Mouse (Mus musculus): ENCODE results near the gene Olfr1328. TPM values are rescaled to one million over a fixed set of nuclear protein-coding genes. Genes with fewer than 3 reads are reported as not detected.
"Not testable (repeated sequence)": the region's sequence is repeated elsewhere in the genome, so short reads cannot be mapped to it uniquely, and the experiment has no call there.

The Olfr1328 gene
- polyA plus RNA-seq (2015; fragmentation: Nextera tagmentation; extraction: Ambion mirVana), result not detected in 2 replicates

GRCm38 (mm10) chr4:118938512-118938911 lies at the start of gene Olfr1328:
Gene Olfr1328 (minus strand): TSS chr4:118938612.
- 79% methylated on average over 2 of the region's 2 CpGs for WGBS
- Histone ChIP-seq H3K9me3 (replicated peaks; ENCODE audit: control insufficient read depth, low read length, poor library complexity, severe bottlenecking) (no peaks in the 10 kb centered on the region), H3K4me2 (ENCODE audit: low read length) (no peak within 1 kb of the TSS), H3K36me3 (ENCODE audit: control insufficient read depth, insufficient read depth, low read length) (no peaks in the 10 kb centered on the region), H3K9ac (ENCODE audit: low read depth, low read length) (no peak within 1 kb of the TSS), H3K4me1 (ENCODE audit: control insufficient read depth, insufficient read depth, low read length) (no peaks in the 10 kb centered on the region), H3K4me3 (ENCODE audit: low read depth, low read length) (no peak within 1 kb of the TSS), H3K27ac (ENCODE audit: low read length) (no peak within 1 kb of the TSS), H3K27me3 (ENCODE audit: control insufficient read depth, insufficient read depth, low read depth, low read length) (no peaks in the 10 kb centered on the region)
- no peak for ATAC-seq

GRCm38 (mm10) chr4:118985291-118985690 lies 46.9 kb upstream of the Olfr1328 start:
- Histone ChIP-seq H3K27me3 (ENCODE audit: control insufficient read depth, insufficient read depth, low read depth, low read length) (no peaks in the 10 kb centered on the region), H3K36me3 (ENCODE audit: control insufficient read depth, insufficient read depth, low read length) (no peaks in the 10 kb centered on the region), H3K27ac (ENCODE audit: low read length) (no peak overlapping the region), H3K9ac (ENCODE audit: low read depth, low read length) (no peak overlapping the region), H3K4me2 (ENCODE audit: low read length) (no peak overlapping the region), H3K9me3 (replicated peaks; ENCODE audit: control insufficient read depth, low read length, poor library complexity, severe bottlenecking) (no peaks in the 10 kb centered on the region), H3K4me1 (ENCODE audit: control insufficient read depth, insufficient read depth, low read length) (no peaks in the 10 kb centered on the region), H3K4me3 (ENCODE audit: low read depth, low read length) (no peak overlapping the region)
- WGBS, result 84% methylated on average over 4 of the region's 4 CpGs
- no peak for ATAC-seq

GRCm38 (mm10) chr4:118973281-118973680 lies 34.9 kb upstream of the Olfr1328 start:
- Histone ChIP-seq H3K9ac (ENCODE audit: low read depth, low read length) (no peak overlapping the region), H3K9me3 (replicated peaks; ENCODE audit: control insufficient read depth, low read length, poor library complexity, severe bottlenecking) (no peaks in the 10 kb centered on the region), H3K4me1 (ENCODE audit: control insufficient read depth, insufficient read depth, low read length) (no peaks in the 10 kb centered on the region), H3K36me3 (ENCODE audit: control insufficient read depth, insufficient read depth, low read length) (no peaks in the 10 kb centered on the region), H3K4me2 (ENCODE audit: low read length) (no peak overlapping the region), H3K27ac (ENCODE audit: low read length) (no peak overlapping the region), H3K27me3 (ENCODE audit: control insufficient read depth, insufficient read depth, low read depth, low read length) (no peaks in the 10 kb centered on the region), H3K4me3 (ENCODE audit: low read depth, low read length) (no peak overlapping the region)
- ATAC-seq, result no peak
- 82% methylated on average over 2 of the region's 2 CpGs for WGBS

- 93% methylated on average over 15 of the region's 15 CpGs for WGBS
- Histone ChIP-seq H3K4me1 (ENCODE audit: control insufficient read depth, insufficient read depth, low read length) (no peaks in the 10 kb centered on the region), H3K27me3 (ENCODE audit: control insufficient read depth, insufficient read depth, low read depth, low read length) (no peaks in the 10 kb centered on the region), H3K4me2 (ENCODE audit: low read length) (no peak overlapping the region), H3K9ac (ENCODE audit: low read depth, low read length) (no peak overlapping the region), H3K27ac (ENCODE audit: low read length) (no peak overlapping the region), H3K36me3 (ENCODE audit: control insufficient read depth, insufficient read depth, low read length) (no peaks in the 10 kb centered on the region), H3K4me3 (ENCODE audit: low read depth, low read length) (no peak overlapping the region), H3K9me3 (replicated peaks; ENCODE audit: control insufficient read depth, low read length, poor library complexity, severe bottlenecking) (no peaks in the 10 kb centered on the region)
- ATAC-seq, result no peak
Observed at GRCm38 (mm10) chr4:118967711-118968110, 29.3 kb upstream of the Olfr1328 start.

GRCm38 (mm10) chr4:118961141-118961628 lies 22.8 kb upstream of the Olfr1328 start, which contains the start of gene Lao1:
Gene Lao1 (plus strand): TSS chr4:118961578.
- Histone ChIP-seq H3K27me3 (ENCODE audit: control insufficient read depth, insufficient read depth, low read depth, low read length) (no peaks in the 10 kb centered on the region), H3K4me1 (ENCODE audit: control insufficient read depth, insufficient read depth, low read length) (no peaks in the 10 kb centered on the region), H3K9ac (ENCODE audit: low read depth, low read length) (no peak within 1 kb of the TSS), H3K4me2 (ENCODE audit: low read length) (no peak within 1 kb of the TSS), H3K4me3 (ENCODE audit: low read depth, low read length) (no peak within 1 kb of the TSS), H3K9me3 (replicated peaks; ENCODE audit: control insufficient read depth, low read length, poor library complexity, severe bottlenecking) (no peaks in the 10 kb centered on the region), H3K27ac (ENCODE audit: low read length) (no peak within 1 kb of the TSS), H3K36me3 (ENCODE audit: control insufficient read depth, insufficient read depth, low read length) (no peaks in the 10 kb centered on the region)
- no peak for ATAC-seq
- WGBS, result 86% methylated on average over 2 of the region's 2 CpGs

- WGBS, result 91% methylated on average over 7 of the region's 7 CpGs
- H3K4me3 ChIP-seq (ENCODE audit: low read depth, low read length), result no peak overlapping the region
- H3K4me2 ChIP-seq (ENCODE audit: low read length), result no peak overlapping the region
- H3K9me3 ChIP-seq (replicated peaks; ENCODE audit: control insufficient read depth, low read length, poor library complexity, severe bottlenecking), result no peaks in the 10 kb centered on the region
- no peak for ATAC-seq
- no peaks in the 10 kb centered on the region for H3K27me3 ChIP-seq (ENCODE audit: control insufficient read depth, insufficient read depth, low read depth, low read length)
- no peaks in the 10 kb centered on the region for H3K4me1 ChIP-seq (ENCODE audit: control insufficient read depth, insufficient read depth, low read length)
- no peak overlapping the region for H3K9ac ChIP-seq (ENCODE audit: low read depth, low read length)
- no peaks in the 10 kb centered on the region for H3K36me3 ChIP-seq (ENCODE audit: control insufficient read depth, insufficient read depth, low read length)
- H3K27ac ChIP-seq (ENCODE audit: low read length), result no peak overlapping the region
Observed at GRCm38 (mm10) chr4:118958812-118959211, 20.4 kb upstream of the Olfr1328 start.

- WGBS, result 76% methylated on average over 3 of the region's 3 CpGs
- not testable (repeated sequence) for ATAC-seq; H3K36me3 ChIP-seq (ENCODE audit: control insufficient read depth, insufficient read depth, low read length); H3K4me1 ChIP-seq (ENCODE audit: control insufficient read depth, insufficient read depth, low read length); H3K4me2 ChIP-seq (ENCODE audit: low read length); H3K9ac ChIP-seq (ENCODE audit: low read depth, low read length); H3K4me3 ChIP-seq (ENCODE audit: low read depth, low read length); H3K27me3 ChIP-seq (ENCODE audit: control insufficient read depth, insufficient read depth, low read depth, low read length); H3K27ac ChIP-seq (ENCODE audit: low read length); H3K9me3 ChIP-seq (replicated peaks; ENCODE audit: control insufficient read depth, low read length, poor library complexity, severe bottlenecking)
Observed at GRCm38 (mm10) chr4:118931326-118931725, 7.1 kb downstream of the Olfr1328 start.

GRCm38 (mm10) chr4:118917365-118917764 lies 21.0 kb downstream of the Olfr1328 start, which contains the start of gene Olfr1329:
Gene Olfr1329 (minus strand): TSS chr4:118917465.
- H3K9me3 ChIP-seq (replicated peaks; ENCODE audit: control insufficient read depth, low read length, poor library complexity, severe bottlenecking); H3K27ac ChIP-seq (ENCODE audit: low read length); ATAC-seq; H3K4me1 ChIP-seq (ENCODE audit: control insufficient read depth, insufficient read depth, low read length); H3K4me2 ChIP-seq (ENCODE audit: low read length); H3K4me3 ChIP-seq (ENCODE audit: low read depth, low read length); H3K9ac ChIP-seq (ENCODE audit: low read depth, low read length); H3K36me3 ChIP-seq (ENCODE audit: control insufficient read depth, insufficient read depth, low read length); H3K27me3 ChIP-seq (ENCODE audit: control insufficient read depth, insufficient read depth, low read depth, low read length): not testable (repeated sequence)
- WGBS, result 64% methylated on average over 2 of the region's 2 CpGs

GRCm38 (mm10) chr4:118901981-118902380 lies 36.4 kb downstream of the Olfr1328 start:
- no peak overlapping the region for H3K27ac ChIP-seq (ENCODE audit: low read length)
- H3K9ac ChIP-seq (ENCODE audit: low read depth, low read length), result no peak overlapping the region
- H3K36me3 ChIP-seq (ENCODE audit: control insufficient read depth, insufficient read depth, low read length), result no peaks in the 10 kb centered on the region
- no peaks in the 10 kb centered on the region for H3K27me3 ChIP-seq (ENCODE audit: control insufficient read depth, insufficient read depth, low read depth, low read length)
- H3K4me1 ChIP-seq (ENCODE audit: control insufficient read depth, insufficient read depth, low read length), result no peaks in the 10 kb centered on the region
- WGBS, result 66% methylated on average over 2 of the region's 2 CpGs
- H3K4me2 ChIP-seq (ENCODE audit: low read length), result no peak overlapping the region
- no peak for ATAC-seq
- no peaks in the 10 kb centered on the region for H3K9me3 ChIP-seq (replicated peaks; ENCODE audit: control insufficient read depth, low read length, poor library complexity, severe bottlenecking)
- H3K4me3 ChIP-seq (ENCODE audit: low read depth, low read length), result no peak overlapping the region
